Mouse (Mus musculus) heart, adult 2 months (tissue): ENCODE measurements around the gene Supt6.

Experiments
- CTCF ChIP-seq: fragments of 200-600 bp; IDR thresholded peaks from 2 replicates; pipeline ENCODE4 v1.8.1; 2022; ENCODE audit warnings: antibody characterized with exemption, mild to moderate bottlenecking, moderate library complexity
- EP300 ChIP-seq: fragments of 200-500 bp; IDR thresholded peaks from 2 replicates; pipeline ENCODE4 v1.6.1; 2011; ENCODE audit warnings: low read depth, low read length, control low read depth; ENCODE audit not compliant: insufficient read depth
- POLR2A ChIP-seq: fragments of 200-500 bp; IDR thresholded peaks from 2 replicates; pipeline ENCODE4 v1.6.1; 2011; ENCODE audit warnings: mild to moderate bottlenecking, low read depth, low read length, control low read depth; ENCODE audit not compliant: insufficient read depth

DNA sequence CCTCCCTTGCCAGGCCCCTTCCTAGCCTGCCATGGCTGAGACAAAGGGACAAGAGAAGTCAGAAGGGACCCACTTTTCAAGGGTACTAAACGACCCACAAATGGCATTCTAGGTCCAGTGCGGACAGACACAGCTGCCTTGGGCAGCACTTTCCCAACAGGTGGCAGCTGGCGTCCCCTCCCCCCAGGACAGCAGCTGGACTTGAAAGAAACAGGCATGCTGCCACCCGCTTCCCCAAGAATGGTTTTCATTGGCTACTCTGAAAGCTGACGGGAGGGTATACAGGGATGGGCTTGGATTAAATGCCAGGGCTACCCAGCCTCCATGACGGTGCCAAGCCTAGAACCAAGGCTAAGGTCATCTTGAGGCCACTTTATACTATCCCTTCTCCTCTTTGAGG is 83.3 kb downstream of the Supt6 start:
- TF ChIP-seq CTCF (no peak), POLR2A (no peak), EP300 (no peak)
